Mouse (Mus musculus): ENCODE results near the gene Abtb1. TPM values are rescaled to one million over a fixed set of nuclear protein-coding genes. Genes with fewer than 3 reads are reported as not detected.
A peak's percentile ranks its signal among the peaks of the same experiment; 100 is the strongest.

Abtb1 gene
- polyA plus RNA-seq, 1 experiment from 2014 or later = 49.5 TPM

DNA sequence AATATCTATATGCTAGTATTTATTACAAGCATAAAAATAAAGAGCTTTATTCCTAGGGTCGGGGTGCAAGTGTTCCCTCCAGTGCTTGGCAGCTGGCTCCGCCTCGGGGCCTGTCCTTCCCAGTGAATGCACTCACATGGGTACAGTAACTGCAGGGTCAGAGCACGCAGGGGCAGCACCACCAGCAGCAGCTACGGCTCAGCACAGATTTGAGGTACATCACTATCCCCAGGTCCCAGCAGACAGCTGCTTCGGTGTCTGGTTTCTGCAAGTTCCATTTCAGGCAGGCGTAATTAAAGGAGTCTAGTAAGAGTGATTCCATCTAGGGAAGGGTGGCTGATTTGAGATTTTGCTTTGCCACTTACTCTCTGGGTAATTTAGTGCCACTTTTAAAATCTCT lies 16.6 kb upstream of the Abtb1 start:
- 74% methylated on average over 7 of the region's 7 CpGs for WGBS
- Histone ChIP-seq H3K4me3 (ENCODE audit: low read length) (no peak overlapping the region), H3K4me1 (replicated peaks; ENCODE audit: control insufficient read depth, insufficient read depth, low read length) (no peaks in the 10 kb centered on the region), H3K9ac (ENCODE audit: low read length) (no peak overlapping the region), H3K27ac (ENCODE audit: low read length) (no peak overlapping the region), H3K36me3 (ENCODE audit: control insufficient read depth, insufficient read depth, low read length) (no peaks in the 10 kb centered on the region), H3K9me3 (ENCODE audit: control insufficient read depth, low read length) (no peaks in the 10 kb centered on the region), H3K4me2 (ENCODE audit: low read depth, low read length) (no peak overlapping the region), H3K27me3 (ENCODE audit: control insufficient read depth, insufficient read depth, low read depth, low read length) (no peaks in the 10 kb centered on the region)
- ATAC-seq (ENCODE audit: low read depth) = no peak

DNA sequence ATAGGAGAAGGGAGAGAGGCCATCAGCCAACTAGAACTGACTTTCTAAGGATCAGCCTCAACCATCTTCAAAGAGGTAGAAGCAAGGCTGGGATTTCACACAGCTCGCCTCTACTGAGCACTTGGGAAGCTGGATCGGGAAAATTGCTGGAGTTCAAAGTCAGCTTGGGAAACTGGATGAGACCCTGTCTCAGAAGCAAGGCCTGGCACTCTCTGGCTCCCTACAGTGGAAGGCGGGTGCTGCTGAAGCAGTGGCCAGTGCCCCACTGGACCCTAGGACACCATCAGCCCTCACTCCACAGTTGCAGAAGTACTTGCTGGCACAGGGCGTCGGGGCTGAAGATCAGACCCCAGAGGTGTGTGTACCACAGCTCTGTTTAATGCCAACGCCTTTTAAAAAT lies 16.0 kb upstream of the Abtb1 start:
- Histone ChIP-seq H3K36me3 (ENCODE audit: control insufficient read depth, insufficient read depth, low read length) (no peaks in the 10 kb centered on the region), H3K27ac (ENCODE audit: low read length) (no peak overlapping the region), H3K4me1 (replicated peaks; ENCODE audit: control insufficient read depth, insufficient read depth, low read length) (no peaks in the 10 kb centered on the region), H3K9me3 (ENCODE audit: control insufficient read depth, low read length) (no peaks in the 10 kb centered on the region), H3K27me3 (ENCODE audit: control insufficient read depth, insufficient read depth, low read depth, low read length) (no peaks in the 10 kb centered on the region), H3K9ac (ENCODE audit: low read length) (no peak overlapping the region), H3K4me2 (ENCODE audit: low read depth, low read length) (no peak overlapping the region), H3K4me3 (ENCODE audit: low read length) (no peak overlapping the region)
- 81% methylated on average over 6 of the region's 6 CpGs for WGBS
- no peak for ATAC-seq (ENCODE audit: low read depth)

DNA sequence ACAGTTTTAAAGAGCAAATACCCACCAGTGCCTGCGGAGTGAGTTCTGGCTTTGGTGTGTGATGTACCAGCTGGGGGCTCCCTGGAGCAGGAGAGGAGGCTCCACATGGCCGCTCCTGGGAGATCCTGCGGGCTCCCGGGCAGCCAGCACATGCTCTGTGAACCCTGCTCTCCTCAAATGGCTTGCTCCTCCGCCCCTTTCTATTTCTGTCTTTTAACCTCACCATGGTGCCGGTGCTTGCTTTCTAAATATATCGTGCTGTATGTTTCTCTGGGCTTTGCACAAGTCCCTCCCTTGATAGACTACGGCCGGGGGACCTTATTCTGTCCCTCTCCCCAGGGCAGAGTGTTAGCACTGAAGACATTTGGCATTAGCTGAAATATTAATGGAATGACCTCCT lies 15.5 kb upstream of the Abtb1 start:
- no peak overlapping the region for H3K4me3 ChIP-seq (ENCODE audit: low read length)
- 30% methylated on average over 9 of the region's 9 CpGs for WGBS
- H3K9ac ChIP-seq (ENCODE audit: low read length) = no peak overlapping the region
- no peaks in the 10 kb centered on the region for H3K36me3 ChIP-seq (ENCODE audit: control insufficient read depth, insufficient read depth, low read length)
- no peaks in the 10 kb centered on the region for H3K27me3 ChIP-seq (ENCODE audit: control insufficient read depth, insufficient read depth, low read depth, low read length)
- H3K4me1 ChIP-seq (replicated peaks; ENCODE audit: control insufficient read depth, insufficient read depth, low read length) = no peaks in the 10 kb centered on the region
- H3K4me2 ChIP-seq (ENCODE audit: low read depth, low read length) = no peak overlapping the region
- H3K9me3 ChIP-seq (ENCODE audit: control insufficient read depth, low read length) = no peaks in the 10 kb centered on the region
- ATAC-seq (ENCODE audit: low read depth) = peak; percentile 18; the same call in 1 of the 2 replicates
- H3K27ac ChIP-seq (ENCODE audit: low read length) = no peak overlapping the region

DNA sequence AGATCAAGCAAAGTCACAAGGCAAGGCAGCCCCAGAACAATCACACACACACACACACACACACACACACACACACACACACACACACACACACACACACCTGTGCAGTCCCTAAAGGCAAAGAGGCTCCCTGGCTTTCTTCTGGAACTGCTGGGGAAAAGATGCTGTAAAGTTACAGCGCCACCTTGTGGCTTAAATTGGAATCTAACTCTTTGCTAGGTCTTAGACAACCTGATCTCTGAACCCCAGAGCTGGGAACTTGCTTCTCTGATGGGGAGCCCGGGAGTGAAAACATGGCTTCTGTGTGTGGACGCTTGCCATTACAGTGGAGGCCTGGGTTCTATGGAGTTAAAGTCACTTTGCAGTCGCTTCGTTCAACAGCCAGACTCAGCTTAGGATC lies 13.9 kb upstream of the Abtb1 start:
- peak; percentile 24; the same call in 1 of the 2 replicates for ATAC-seq (ENCODE audit: low read depth)
- Histone ChIP-seq H3K4me1 (replicated peaks; ENCODE audit: control insufficient read depth, insufficient read depth, low read length) (no peaks in the 10 kb centered on the region), H3K9ac (ENCODE audit: low read length) (no peak overlapping the region), H3K27me3 (ENCODE audit: control insufficient read depth, insufficient read depth, low read depth, low read length) (no peaks in the 10 kb centered on the region), H3K9me3 (ENCODE audit: control insufficient read depth, low read length) (no peaks in the 10 kb centered on the region), H3K36me3 (ENCODE audit: control insufficient read depth, insufficient read depth, low read length) (no peaks in the 10 kb centered on the region), H3K4me2 (ENCODE audit: low read depth, low read length) (no peak overlapping the region), H3K27ac (ENCODE audit: low read length) (no peak overlapping the region), H3K4me3 (ENCODE audit: low read length) (no peak overlapping the region)
- WGBS = 18% methylated on average over 5 of the region's 5 CpGs

DNA sequence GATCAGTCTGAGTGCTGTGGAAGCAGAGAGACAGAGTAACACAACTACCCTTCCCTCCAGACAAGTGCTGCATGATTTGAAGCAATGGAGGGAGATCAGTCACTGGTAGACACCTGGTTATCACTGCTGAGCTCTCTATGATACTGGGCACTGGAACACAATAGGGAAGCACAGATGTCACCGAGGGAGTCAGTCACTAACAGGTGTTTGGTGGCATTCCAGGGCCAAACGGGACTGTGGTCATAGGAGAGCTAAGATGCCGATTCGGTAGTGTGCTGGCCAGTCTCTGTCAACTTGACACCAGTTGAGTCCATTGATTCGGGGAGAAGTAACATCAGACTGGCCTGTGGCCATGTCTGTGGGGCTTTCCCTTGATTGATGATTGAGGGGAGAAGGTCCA lies 12.7 kb upstream of the Abtb1 start:
- H3K9ac ChIP-seq (ENCODE audit: low read length) = no peak overlapping the region
- 67% methylated on average over 5 of the region's 5 CpGs for WGBS

DNA sequence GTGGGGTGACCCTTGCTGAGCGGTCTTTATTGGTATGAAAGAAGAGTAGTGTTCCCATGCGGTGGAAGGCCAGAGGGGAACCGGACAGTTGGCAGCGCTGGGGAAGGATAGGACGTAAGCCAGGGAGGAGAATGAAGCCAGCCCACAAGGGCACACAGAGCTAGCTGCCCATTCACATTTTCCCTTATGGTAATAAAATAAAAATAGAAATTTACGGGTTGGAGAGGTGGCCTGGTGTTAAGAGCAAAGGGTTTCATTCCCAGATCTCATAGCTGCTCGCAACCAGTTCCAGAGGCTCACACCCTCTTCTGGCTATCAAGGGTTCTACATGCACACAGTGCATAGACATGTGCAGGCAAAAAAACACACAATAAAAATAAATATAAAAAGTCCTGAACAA lies 8.2 kb upstream of the Abtb1 start:
- H3K9ac ChIP-seq (ENCODE audit: low read length) = no peak overlapping the region
- WGBS = 88% methylated on average over 7 of the region's 7 CpGs

More for the DNA sequence above, 12.7 kb upstream of the Abtb1 start:
- Histone ChIP-seq H3K4me2 (ENCODE audit: low read depth, low read length) (no peak overlapping the region), H3K9me3 (ENCODE audit: control insufficient read depth, low read length) (no peaks in the 10 kb centered on the region), H3K4me3 (ENCODE audit: low read length) (no peak overlapping the region), H3K36me3 (ENCODE audit: control insufficient read depth, insufficient read depth, low read length) (no peaks in the 10 kb centered on the region), H3K27ac (ENCODE audit: low read length) (no peak overlapping the region), H3K27me3 (ENCODE audit: control insufficient read depth, insufficient read depth, low read depth, low read length) (no peaks in the 10 kb centered on the region), H3K4me1 (replicated peaks; ENCODE audit: control insufficient read depth, insufficient read depth, low read length) (no peaks in the 10 kb centered on the region)
- ATAC-seq (ENCODE audit: low read depth) = no peak

DNA sequence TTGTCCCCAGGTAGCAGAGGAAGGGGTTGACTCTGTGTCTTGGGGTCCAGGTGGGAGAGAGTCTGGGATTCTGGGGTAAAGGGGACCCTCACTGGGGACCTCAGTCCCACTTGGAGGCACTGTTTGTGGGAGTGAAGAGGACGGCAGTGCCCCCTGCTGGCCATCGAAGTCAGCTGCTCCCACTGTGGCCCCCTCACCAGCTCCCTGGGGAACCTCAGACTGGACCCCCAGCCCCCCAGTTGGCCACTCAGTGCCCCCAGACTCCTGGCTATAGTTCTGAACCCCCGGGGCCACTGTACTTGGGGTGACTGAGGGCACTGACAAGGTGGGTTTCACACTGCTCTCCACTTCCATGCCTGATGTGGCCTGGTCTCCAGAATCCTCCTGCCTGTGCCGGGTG lies 7.5 kb upstream of the Abtb1 start:
- Histone ChIP-seq H3K9ac (ENCODE audit: low read length) (no peak overlapping the region), H3K4me2 (ENCODE audit: low read depth, low read length) (no peak overlapping the region), H3K27me3 (ENCODE audit: control insufficient read depth, insufficient read depth, low read depth, low read length) (no peaks in the 10 kb centered on the region), H3K27ac (ENCODE audit: low read length) (no peak overlapping the region), H3K9me3 (ENCODE audit: control insufficient read depth, low read length) (no peaks in the 10 kb centered on the region), H3K36me3 (ENCODE audit: control insufficient read depth, insufficient read depth, low read length) (no peaks in the 10 kb centered on the region), H3K4me1 (replicated peaks; ENCODE audit: control insufficient read depth, insufficient read depth, low read length) (no peaks in the 10 kb centered on the region), H3K4me3 (ENCODE audit: low read length) (no peak overlapping the region)
- ATAC-seq (ENCODE audit: low read depth) = no peak
- 48% methylated on average over 4 of the region's 4 CpGs for WGBS

More for the DNA sequence above, 8.2 kb upstream of the Abtb1 start:
- Histone ChIP-seq H3K36me3 (ENCODE audit: control insufficient read depth, insufficient read depth, low read length) (no peaks in the 10 kb centered on the region), H3K9me3 (ENCODE audit: control insufficient read depth, low read length) (no peaks in the 10 kb centered on the region), H3K4me1 (replicated peaks; ENCODE audit: control insufficient read depth, insufficient read depth, low read length) (no peaks in the 10 kb centered on the region), H3K27me3 (ENCODE audit: control insufficient read depth, insufficient read depth, low read depth, low read length) (no peaks in the 10 kb centered on the region), H3K4me2 (ENCODE audit: low read depth, low read length) (no peak overlapping the region), H3K4me3 (ENCODE audit: low read length) (no peak overlapping the region), H3K27ac (ENCODE audit: low read length) (no peak overlapping the region)
- ATAC-seq (ENCODE audit: low read depth) = no peak

DNA sequence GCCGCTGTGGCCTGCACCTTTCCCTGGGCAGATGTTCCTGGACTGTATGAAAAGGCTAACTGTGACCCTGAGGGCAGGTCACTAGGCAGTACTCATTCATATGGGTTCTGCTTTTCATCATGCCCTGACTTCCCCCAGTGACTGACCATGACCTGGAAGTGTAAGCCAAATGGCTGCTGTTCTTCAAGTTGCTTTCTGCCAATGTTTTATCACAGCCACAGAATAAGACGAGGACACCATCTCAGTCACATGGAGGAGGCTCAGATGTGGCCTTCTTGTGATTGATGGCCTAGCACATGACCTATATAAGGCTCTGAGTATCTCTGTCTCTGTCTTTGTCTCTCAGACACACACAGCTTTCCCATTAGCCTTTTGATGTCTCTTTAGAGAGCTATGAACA lies 5.8 kb upstream of the Abtb1 start:
- no peak overlapping the region for H3K27ac ChIP-seq (ENCODE audit: low read length)
- H3K4me1 ChIP-seq (replicated peaks; ENCODE audit: control insufficient read depth, insufficient read depth, low read length) = peaks cover 5% of the 10 kb centered on the region; the same call in 1 of the 2 replicates
- ATAC-seq (ENCODE audit: low read depth) = no peak
- H3K36me3 ChIP-seq (ENCODE audit: control insufficient read depth, insufficient read depth, low read length) = no peaks in the 10 kb centered on the region
- no peaks in the 10 kb centered on the region for H3K27me3 ChIP-seq (ENCODE audit: control insufficient read depth, insufficient read depth, low read depth, low read length)
- no peak overlapping the region for H3K4me2 ChIP-seq (ENCODE audit: low read depth, low read length)
- no peaks in the 10 kb centered on the region for H3K9me3 ChIP-seq (ENCODE audit: control insufficient read depth, low read length)
- H3K9ac ChIP-seq (ENCODE audit: low read length) = no peak overlapping the region
- H3K4me3 ChIP-seq (ENCODE audit: low read length) = no peak overlapping the region
- WGBS = 63% methylated on average over 2 of the region's 2 CpGs

DNA sequence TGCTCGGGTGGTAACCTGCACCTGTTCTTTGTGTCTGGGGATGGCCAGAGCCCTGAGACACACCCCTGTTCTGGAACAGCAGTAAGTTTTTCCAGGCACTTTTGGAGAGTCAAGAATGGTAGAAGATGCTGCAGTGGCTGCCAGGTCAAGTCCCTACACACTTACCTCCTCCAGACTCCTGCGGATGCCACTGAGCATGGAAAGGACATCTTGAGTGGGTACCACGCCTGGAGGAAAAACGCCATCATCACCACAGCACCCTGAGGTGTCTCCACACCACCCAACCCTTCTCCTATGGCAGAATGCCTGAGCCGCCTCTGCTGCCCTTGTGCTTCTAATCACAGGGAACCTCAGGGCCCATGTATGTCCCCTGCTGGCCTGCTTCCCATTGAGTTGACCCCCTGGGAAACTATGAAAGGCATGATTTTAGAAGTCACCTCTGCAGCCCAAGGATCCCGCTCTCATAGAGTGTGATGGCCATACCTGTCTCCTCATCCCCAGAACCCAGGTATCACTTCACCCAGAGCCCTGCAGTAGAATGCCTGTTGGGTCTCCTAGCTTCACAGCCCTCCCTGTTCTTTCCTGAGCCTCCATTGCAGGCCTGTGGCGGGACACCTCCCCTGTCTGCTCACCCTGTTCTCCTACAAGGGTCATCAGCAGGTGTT lies 3.2 kb upstream of the Abtb1 start:
- ATAC-seq (ENCODE audit: low read depth) = no peak
- H3K4me1 ChIP-seq (replicated peaks; ENCODE audit: control insufficient read depth, insufficient read depth, low read length) = peaks cover 14% of the 10 kb centered on the region
- no peak overlapping the region for H3K4me3 ChIP-seq (ENCODE audit: low read length)
- 85% methylated on average over 7 of the region's 7 CpGs for WGBS
- no peak overlapping the region for H3K9ac ChIP-seq (ENCODE audit: low read length)
- H3K27me3 ChIP-seq (ENCODE audit: control insufficient read depth, insufficient read depth, low read depth, low read length) = no peaks in the 10 kb centered on the region
- H3K9me3 ChIP-seq (ENCODE audit: control insufficient read depth, low read length) = no peaks in the 10 kb centered on the region
- no peaks in the 10 kb centered on the region for H3K36me3 ChIP-seq (ENCODE audit: control insufficient read depth, insufficient read depth, low read length)
- H3K27ac ChIP-seq (ENCODE audit: low read length) = no peak overlapping the region
- H3K4me2 ChIP-seq (ENCODE audit: low read depth, low read length) = no peak overlapping the region

All from lung, embryonic 16.5 days (tissue).